Mouse (Mus musculus): ENCODE measurements around the gene Macf1. TPM values are rescaled to one million over a fixed set of nuclear protein-coding genes. Genes with fewer than 3 reads are reported as not detected.
A peak's percentile ranks its signal among the peaks of the same experiment; 100 is the strongest.

The Macf1 gene
- polyA plus RNA-seq, 1 experiment from 2014 or later = 55.5 TPM

DNA sequence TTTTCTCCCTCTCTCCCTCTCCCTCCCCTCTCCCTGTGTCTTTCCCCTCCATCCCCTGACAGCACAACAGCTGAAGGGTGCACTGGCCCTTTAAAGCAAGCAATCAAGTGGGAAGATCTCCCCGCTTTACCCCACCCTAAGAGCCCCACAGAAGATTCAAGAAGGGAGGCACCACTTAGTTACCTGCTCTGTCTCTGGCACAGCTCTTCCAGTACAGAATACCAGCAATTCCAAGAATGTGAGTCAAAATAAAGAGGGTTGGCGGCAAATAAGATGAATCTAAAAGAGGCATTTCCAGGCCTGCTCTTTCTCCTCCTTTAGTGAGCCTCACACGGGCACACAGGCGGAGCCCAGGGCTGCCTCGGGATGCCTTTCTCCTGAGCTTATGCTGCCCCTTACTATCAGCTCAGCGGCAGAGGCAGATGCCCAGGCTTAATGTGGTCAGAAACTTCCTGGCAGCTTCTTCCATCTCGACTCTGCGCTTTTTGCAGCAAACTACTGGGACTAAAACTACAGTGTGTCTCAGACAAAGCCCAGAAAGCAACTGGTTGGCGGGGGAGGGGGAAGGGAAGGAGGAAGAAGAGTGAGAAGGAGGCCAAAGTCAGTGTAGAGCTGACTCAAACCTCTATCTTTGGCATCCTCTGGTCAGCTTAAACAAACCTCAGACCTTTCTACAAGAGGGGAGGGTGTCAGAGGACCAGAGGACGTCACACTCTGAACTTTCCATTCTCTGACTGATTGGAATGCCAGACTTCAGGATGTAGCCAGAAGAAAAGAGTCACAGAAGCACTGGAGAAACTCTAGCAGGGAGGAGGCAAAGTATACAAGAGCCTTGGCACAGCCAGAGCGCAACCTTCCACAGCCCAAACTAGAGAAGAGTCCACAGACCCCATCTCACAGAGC is 111.5 kb downstream of the Macf1 start:
- Histone ChIP-seq H3K27ac (peak overlapping the region; percentile 80), H3K9me3 (replicated peaks) (no peaks in the 10 kb centered on the region), H3K4me3 (peak overlapping the region; percentile 34), H3K4me1 (peaks cover 23% of the 10 kb centered on the region), H3K27me3 (ENCODE audit: low read depth, poor library complexity, severe bottlenecking) (no peaks in the 10 kb centered on the region), H3K36me3 (no peaks in the 10 kb centered on the region)
- DNase-seq (ENCODE audit: low spot score) = peak; percentile 44
- 12% methylated on average over 11 of the region's 11 CpGs for WGBS

DNA sequence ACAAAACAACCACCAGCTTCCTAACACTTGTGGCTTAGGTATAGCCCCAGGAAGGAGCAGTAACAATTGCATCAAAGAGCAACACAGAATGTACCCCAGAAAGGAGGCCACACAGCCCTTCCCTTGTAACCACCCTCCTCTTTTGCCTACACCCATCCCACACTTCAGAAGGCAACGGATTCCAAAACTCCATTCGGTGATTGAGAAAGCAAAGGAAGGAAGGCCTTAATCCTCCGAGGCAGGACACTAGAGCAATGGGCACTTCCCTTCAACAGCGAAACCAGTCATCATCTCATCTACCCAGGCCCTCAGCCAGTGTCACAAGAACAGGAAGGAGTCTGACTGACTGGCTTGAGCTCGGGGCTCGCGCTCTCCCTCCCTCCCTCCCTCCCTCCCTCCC is 112.3 kb downstream of the Macf1 start:
- no peak for DNase-seq (ENCODE audit: low spot score)
- WGBS = 5% methylated on average over 7 of the region's 7 CpGs
- peak overlapping the region; percentile 47; the same call in 1 of the 2 replicates for H3K27ac ChIP-seq
- H3K27me3 ChIP-seq (ENCODE audit: low read depth, poor library complexity, severe bottlenecking) = no peaks in the 10 kb centered on the region
- H3K4me1 ChIP-seq = peaks cover 19% of the 10 kb centered on the region
- H3K4me3 ChIP-seq = no peak overlapping the region
- H3K36me3 ChIP-seq = no peaks in the 10 kb centered on the region
- no peaks in the 10 kb centered on the region for H3K9me3 ChIP-seq (replicated peaks)

DNA sequence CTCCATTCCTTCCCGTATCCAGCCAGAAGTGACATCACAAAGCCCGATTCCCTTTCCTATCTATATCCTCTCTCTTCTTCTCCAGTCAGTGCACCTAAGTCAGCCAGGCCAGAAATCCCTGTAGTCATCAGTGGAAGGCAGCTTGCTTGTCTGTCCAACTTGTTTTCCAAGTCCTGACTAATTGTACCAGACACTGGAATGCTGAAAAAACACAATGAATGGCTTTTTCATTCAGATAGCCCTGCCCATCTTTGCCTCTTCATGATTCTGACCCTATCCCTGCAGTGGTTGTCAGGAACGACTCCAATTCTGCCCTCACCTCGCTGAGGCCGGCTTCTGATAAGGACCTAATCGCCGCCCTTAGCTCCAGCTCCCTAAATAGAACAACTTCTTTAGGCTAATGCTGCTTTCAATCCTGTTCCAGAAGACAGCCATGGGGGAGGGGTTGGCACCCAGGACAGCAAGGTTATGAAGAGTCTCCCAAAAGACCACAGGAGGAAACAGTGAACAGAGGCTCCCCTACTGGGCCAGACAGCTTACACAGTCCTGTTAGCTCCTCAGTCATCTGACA is 118.8 kb downstream of the Macf1 start:
- 36% methylated on average over 7 of the region's 7 CpGs for WGBS

DNA sequence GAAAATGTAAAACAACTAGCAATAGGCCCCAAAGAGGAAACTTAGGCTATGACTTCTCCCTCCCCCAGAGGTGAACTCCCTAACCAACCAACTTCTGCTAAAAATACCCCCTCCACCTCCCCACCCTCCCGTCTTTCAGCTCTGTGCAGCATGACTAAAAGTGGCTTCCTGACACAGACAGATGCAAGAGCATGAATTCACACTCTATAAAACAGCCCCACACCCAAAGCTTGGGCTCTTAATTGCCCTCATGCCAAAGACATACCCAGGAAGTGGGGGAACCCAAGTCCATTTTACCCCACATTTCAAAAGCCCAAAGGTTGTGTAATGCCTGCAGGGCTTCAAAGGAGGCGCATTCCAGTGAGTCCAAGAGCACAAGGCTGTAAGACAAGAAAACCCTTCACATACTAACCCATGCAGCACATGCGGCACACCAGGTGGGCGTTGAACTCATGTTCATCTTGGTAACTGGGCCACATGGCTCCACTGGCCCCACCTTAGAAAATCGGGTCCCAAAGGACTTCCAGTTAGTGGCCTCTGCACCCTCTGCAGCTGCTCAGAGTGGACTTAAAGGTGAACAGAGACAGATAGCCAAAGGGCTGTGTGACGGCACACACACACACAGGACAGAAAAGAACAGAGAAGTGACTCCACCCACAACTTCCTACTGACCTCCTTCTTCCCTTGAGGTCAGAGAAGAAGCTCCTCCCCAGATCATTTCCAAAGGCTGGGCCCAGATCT is 119.9 kb downstream of the Macf1 start:
- H3K4me3 ChIP-seq = no peak overlapping the region
- no peak overlapping the region for H3K27ac ChIP-seq
- H3K27me3 ChIP-seq (ENCODE audit: low read depth, poor library complexity, severe bottlenecking) = no peaks in the 10 kb centered on the region
- no peaks in the 10 kb centered on the region for H3K9me3 ChIP-seq (replicated peaks)
- DNase-seq (ENCODE audit: low spot score) = no peak
- 64% methylated on average over 6 of the region's 6 CpGs for WGBS
- peaks cover 28% of the 10 kb centered on the region for H3K4me1 ChIP-seq
- no peaks in the 10 kb centered on the region for H3K36me3 ChIP-seq

More for the DNA sequence above, 118.8 kb downstream of the Macf1 start:
- H3K4me1 ChIP-seq = peaks cover 28% of the 10 kb centered on the region
- no peaks in the 10 kb centered on the region for H3K27me3 ChIP-seq (ENCODE audit: low read depth, poor library complexity, severe bottlenecking)
- no peak for DNase-seq (ENCODE audit: low spot score)
- H3K9me3 ChIP-seq (replicated peaks) = no peaks in the 10 kb centered on the region
- H3K27ac ChIP-seq = no peak overlapping the region
- H3K4me3 ChIP-seq = no peak overlapping the region
- no peaks in the 10 kb centered on the region for H3K36me3 ChIP-seq

DNA sequence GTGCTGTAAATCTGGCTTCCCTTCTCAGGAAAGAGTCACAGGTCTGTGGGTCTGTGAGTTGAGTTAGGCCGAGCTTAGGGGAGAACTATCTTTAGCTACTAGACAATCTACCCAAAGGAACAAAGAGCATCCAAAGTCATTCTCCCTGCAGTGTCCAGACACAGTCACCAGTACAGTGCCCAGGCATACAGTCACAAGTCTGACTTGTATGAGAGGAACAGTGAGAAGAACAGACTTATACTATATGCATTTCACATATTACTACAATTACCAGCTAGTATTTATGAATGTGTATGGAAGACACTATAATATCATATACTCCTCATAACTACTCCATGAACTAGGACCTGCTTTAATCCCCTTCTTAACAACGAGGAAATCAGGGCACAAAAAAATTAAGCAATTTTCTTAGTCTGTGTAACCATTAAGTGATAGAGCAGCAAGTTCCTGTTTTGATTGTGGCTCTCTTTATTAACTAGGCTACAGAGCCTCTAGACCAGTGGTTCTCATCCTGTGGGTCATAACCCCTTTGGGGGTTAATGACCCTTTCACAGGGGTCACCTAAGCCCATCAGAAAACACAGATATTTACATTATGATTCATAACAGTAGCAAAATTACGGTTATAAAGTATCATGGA is 121.9 kb downstream of the Macf1 start:
- 76% methylated on average over 3 of the region's 3 CpGs for WGBS
- no peak overlapping the region for H3K27ac ChIP-seq

DNA sequence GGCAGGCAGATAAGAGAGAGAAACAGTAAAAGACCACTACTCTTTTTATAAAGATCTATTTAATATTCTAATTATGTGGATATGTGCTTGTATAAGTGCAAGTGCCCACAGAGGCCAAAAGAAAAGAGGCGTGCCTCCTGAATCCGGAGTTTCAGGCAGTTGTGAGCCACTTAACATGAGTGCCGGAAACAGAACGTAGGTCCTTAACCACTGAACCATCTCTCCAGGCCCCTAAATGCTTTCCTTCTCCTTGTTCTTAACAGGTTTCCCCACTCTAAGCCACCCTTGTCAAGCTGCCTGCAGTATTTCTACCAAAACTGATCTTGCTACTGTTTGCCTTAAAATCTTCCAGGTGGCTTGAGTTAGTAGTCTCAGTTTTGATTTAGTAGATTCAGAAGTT is 123.3 kb downstream of the Macf1 start:
- Histone ChIP-seq H3K27ac (no peak overlapping the region), H3K9me3 (replicated peaks) (no peaks in the 10 kb centered on the region), H3K36me3 (no peaks in the 10 kb centered on the region), H3K4me3 (no peak overlapping the region), H3K4me1 (peaks cover 28% of the 10 kb centered on the region), H3K27me3 (ENCODE audit: low read depth, poor library complexity, severe bottlenecking) (no peaks in the 10 kb centered on the region)
- WGBS = 91% methylated on average over 4 of the region's 4 CpGs
- no peak for DNase-seq (ENCODE audit: low spot score)

More for the DNA sequence above, 121.9 kb downstream of the Macf1 start:
- Histone ChIP-seq H3K27me3 (ENCODE audit: low read depth, poor library complexity, severe bottlenecking) (no peaks in the 10 kb centered on the region), H3K36me3 (no peaks in the 10 kb centered on the region), H3K4me3 (no peak overlapping the region), H3K4me1 (peaks cover 28% of the 10 kb centered on the region), H3K9me3 (replicated peaks) (no peaks in the 10 kb centered on the region)
- DNase-seq (ENCODE audit: low spot score) = no peak

DNA sequence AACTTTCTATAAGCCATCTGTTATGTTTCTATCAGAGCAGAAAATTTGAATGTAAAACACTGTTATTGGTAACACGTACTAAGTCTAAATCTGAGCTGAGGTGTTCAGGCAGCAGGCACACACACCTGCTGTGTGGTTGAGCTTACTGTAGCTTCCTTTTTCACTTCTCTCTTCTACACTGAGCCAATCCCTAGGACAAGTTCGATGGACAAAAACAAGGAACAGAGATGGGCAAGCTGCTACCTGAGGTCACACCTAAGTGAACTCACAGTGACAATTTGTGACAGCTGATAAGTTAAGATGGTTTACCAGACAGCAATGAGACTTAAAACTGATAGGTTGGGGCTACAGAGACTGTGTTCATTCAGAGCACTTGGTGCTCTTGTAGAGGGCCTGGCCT is 125.7 kb downstream of the Macf1 start:
- H3K9me3 ChIP-seq (replicated peaks) = no peaks in the 10 kb centered on the region
- H3K4me1 ChIP-seq = peaks cover 4% of the 10 kb centered on the region
- H3K36me3 ChIP-seq = no peaks in the 10 kb centered on the region
- DNase-seq (ENCODE audit: low spot score) = no peak
- H3K4me3 ChIP-seq = no peak overlapping the region
- no peaks in the 10 kb centered on the region for H3K27me3 ChIP-seq (ENCODE audit: low read depth, poor library complexity, severe bottlenecking)
- H3K27ac ChIP-seq = no peak overlapping the region
- 97% methylated on average over 2 of the region's 2 CpGs for WGBS

DNA sequence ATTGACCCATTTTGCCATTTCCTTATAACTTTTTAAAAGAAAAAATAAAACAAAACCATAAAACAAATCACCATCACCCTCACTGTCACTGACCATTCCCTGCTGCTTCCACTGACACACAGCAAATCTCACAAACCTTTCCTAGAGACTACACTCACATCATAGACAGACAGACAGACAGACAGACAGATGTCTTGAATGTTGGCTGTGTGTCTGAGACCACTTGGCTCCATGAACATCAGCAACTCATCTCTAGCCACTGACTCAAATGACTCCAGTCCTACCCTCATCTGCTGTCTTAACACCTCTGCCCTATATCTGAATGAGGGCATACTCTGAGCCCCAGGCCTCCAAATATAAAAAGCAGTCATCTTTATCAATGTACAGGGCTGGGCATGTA is 128.9 kb downstream of the Macf1 start:
- no peak overlapping the region for H3K4me3 ChIP-seq
- H3K27ac ChIP-seq = no peak overlapping the region
- peaks cover 3% of the 10 kb centered on the region; the same call in 1 of the 2 replicates for H3K4me1 ChIP-seq
- no peak for DNase-seq (ENCODE audit: low spot score)
- peaks cover 3% of the 10 kb centered on the region; the same call in 1 of the 2 replicates for H3K36me3 ChIP-seq
- H3K9me3 ChIP-seq (replicated peaks) = no peaks in the 10 kb centered on the region
- H3K27me3 ChIP-seq (ENCODE audit: low read depth, poor library complexity, severe bottlenecking) = no peaks in the 10 kb centered on the region

DNA sequence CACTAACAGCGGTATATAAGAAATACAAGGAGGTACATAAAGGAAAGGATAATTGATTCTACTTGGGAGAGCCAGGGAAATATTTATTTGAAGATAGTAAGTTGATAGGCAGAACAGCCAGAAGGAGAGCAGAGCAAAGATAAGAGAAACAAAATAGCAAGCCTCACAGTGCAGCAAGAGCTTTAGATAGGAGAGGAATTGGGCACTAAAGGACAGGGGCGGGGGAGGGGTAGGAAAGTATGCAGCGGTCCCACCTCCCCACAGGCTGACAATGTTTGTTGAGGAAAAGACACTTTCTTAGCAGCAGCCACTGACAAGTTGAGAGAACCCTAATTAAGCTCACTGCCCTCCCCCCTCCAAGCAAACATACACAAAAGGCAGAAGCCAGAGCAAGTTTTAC is 131.5 kb downstream of the Macf1 start:
- H3K27ac ChIP-seq = no peak overlapping the region
- no peaks in the 10 kb centered on the region for H3K27me3 ChIP-seq (ENCODE audit: low read depth, poor library complexity, severe bottlenecking)
- no peaks in the 10 kb centered on the region for H3K9me3 ChIP-seq (replicated peaks)
- WGBS = 35% methylated on average over 3 of the region's 3 CpGs
- peaks cover 8% of the 10 kb centered on the region; the same call in 1 of the 2 replicates for H3K36me3 ChIP-seq
- H3K4me1 ChIP-seq = peaks cover 3% of the 10 kb centered on the region; the same call in 1 of the 2 replicates
- H3K4me3 ChIP-seq = no peak overlapping the region
- no peak for DNase-seq (ENCODE audit: low spot score)

DNA sequence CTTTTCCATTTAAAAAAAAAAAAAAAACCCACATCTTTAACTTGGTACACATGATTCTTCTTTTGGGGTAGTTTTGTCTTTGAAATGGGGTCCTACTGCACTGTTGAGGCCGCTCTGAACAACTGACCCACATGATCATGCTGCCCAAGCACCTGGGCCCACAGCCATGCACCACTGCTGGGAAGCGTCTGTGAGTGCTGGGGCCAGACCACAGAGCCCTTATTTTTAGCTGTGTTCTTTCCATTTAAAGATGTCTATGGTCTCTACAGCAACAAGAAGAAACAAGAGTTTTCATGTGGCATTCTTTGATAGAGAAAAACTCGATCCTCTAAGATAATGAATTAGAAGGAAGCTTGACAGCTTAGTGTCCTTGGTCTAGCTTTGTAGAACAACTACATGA is 135.8 kb downstream of the Macf1 start:
- no peak overlapping the region for H3K4me3 ChIP-seq
- no peak for DNase-seq (ENCODE audit: low spot score)
- 94% methylated on average over 3 of the region's 3 CpGs for WGBS
- H3K4me1 ChIP-seq = peaks cover 3% of the 10 kb centered on the region; the same call in 1 of the 2 replicates
- peaks cover 15% of the 10 kb centered on the region for H3K36me3 ChIP-seq
- H3K27me3 ChIP-seq (ENCODE audit: low read depth, poor library complexity, severe bottlenecking) = no peaks in the 10 kb centered on the region
- H3K27ac ChIP-seq = no peak overlapping the region
- no peaks in the 10 kb centered on the region for H3K9me3 ChIP-seq (replicated peaks)

DNA sequence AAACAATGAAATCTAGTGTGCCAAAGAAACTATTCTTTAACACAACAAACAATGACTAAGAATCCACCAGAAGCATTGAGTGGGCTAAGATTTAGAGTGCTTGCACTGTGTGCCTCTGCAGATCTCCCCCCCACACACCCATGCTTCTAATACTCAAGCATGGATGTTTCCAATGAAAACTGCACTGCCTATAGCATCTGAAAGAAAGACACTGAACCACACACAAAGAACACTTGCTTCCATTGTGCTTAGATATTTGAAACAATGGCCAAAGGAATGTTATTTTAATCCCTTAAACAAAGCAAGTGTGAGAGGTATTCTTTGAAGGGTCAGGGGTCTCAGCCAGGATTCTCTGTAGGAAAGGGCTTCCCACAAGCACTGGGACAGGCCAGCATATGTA is 140.5 kb downstream of the Macf1 start:
- H3K36me3 ChIP-seq = peaks cover 19% of the 10 kb centered on the region
- no peaks in the 10 kb centered on the region for H3K27me3 ChIP-seq (ENCODE audit: low read depth, poor library complexity, severe bottlenecking)
- no peak for DNase-seq (ENCODE audit: low spot score)

DNA sequence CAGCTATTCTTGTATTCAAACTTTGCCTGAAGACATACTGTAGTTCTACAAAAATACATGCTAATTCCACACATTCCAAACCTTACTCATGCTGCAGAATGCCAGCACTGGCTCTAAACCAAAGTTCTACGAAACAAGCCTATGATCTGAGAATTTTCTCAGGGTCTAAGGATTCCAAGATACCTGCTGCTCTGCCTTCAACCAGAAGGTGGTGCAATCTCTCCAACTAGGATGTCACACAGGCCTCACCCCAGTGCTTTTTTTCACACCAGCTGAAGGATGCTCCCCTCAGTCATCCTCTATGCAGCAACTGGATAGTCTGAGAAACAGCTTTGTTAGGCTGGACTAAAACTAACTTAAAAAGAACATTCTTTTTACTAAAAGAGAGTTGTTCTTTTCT is 148.9 kb downstream of the Macf1 start:
- 73% methylated on average over 1 of the region's 1 CpGs for WGBS
- Histone ChIP-seq H3K27me3 (ENCODE audit: low read depth, poor library complexity, severe bottlenecking) (no peaks in the 10 kb centered on the region), H3K9me3 (replicated peaks) (no peaks in the 10 kb centered on the region), H3K36me3 (peaks cover 16% of the 10 kb centered on the region), H3K4me1 (no peaks in the 10 kb centered on the region), H3K27ac (no peak overlapping the region), H3K4me3 (no peak overlapping the region)
- DNase-seq (ENCODE audit: low spot score) = no peak

More for the DNA sequence above, 140.5 kb downstream of the Macf1 start:
- Histone ChIP-seq H3K4me3 (no peak overlapping the region), H3K4me1 (no peaks in the 10 kb centered on the region), H3K9me3 (replicated peaks) (no peaks in the 10 kb centered on the region), H3K27ac (no peak overlapping the region)

Data from limb, embryonic 10.5 days (tissue).